Mouse (Mus musculus): ENCODE measurements around the gene Mttp. TPM values are rescaled to one million over a fixed set of nuclear protein-coding genes. Genes with fewer than 3 reads are reported as not detected.

Gene Mttp
- total RNA-seq (2023): 3.0 TPM

GRCm38 (mm10) chr3:138144642-138145171, at the start of gene Mttp:
TSS of gene Mttp (minus strand) at chr3:138144968.

DNA sequence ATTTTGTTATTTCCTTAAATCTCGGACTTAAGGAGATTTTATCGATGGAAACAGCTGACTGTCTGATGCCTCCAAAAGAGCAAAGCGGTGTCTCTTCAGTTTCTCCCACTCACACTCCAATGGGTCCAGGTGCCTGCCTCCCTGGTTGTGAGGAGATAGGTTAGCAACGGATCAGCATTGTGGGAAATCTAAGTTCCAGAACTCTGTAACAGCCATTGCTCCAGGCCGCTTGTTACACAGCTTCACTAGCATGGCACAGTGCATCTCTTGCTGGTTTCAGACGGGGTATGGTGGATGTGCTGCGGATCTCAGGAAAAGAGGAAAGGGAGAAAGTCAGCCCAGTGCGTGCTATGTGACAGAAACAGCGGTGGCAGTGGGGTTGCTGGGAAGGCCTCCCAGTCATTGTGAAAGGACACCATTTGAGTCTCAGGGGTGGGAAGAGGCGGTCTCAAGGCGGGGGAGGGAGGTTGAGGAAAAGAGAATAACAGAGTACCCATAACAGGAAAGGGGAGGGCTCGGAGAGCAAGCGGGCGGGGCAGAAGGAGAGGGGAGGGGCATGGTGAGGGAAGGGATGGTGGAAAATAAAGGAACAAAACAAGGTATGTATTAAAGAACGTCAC, 49.0 kb upstream of the Mttp start, which contains the start of gene 4930579F01Rik:
4930579F01Rik (minus strand) TSS at position 143 of the 620 bp plus-strand sequence.

GRCm38 (mm10) chr3:138143315-138144059, 1.3 kb downstream of the Mttp start, which contains the start of gene Trmt10a:
TSS of gene Trmt10a (plus strand) at chr3:138143448.

DNA sequence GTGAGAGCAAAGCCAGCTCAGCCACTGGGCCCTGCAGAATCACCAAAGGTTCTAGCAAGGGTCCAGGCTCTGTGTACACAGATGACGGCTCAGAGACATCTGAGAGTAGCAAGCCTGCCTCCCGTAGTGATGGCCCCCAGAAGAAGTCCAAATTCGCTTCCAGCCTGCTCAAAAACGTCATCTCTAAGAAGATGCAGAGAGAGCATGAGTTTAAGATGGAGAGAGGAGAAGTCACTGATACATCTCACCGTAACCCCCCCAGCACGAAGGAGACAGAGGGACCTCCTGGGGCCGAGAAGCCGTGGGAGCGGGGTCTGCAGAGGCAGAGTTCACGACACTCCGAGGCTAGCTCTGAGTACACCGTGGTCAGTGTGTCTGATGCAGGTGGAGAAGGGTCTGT, 77.5 kb downstream of the Mttp start, which contains the start of gene Gm5105:
Gm5105 (minus strand) TSS at position 101 of the 400 bp plus-strand sequence.

GRCm38 (mm10) chr3:138064732-138065645, 79.8 kb downstream of the Mttp start, which contains the start of gene 1110002E22Rik:
TSS of gene 1110002E22Rik (plus strand) at chr3:138065052.

Other genes with a start within 250 kb of the Mttp start
- 52.9 TPM for gene Lamtor3, start 226.5 kb downstream of the Mttp start, total RNA-seq (2023)
- gene Dapp1, start 163.4 kb downstream of the Mttp start, total RNA-seq (2023): 43.2 TPM
- not detected for gene 1110002E22Rik, start 79.9 kb downstream of the Mttp start, total RNA-seq (2023)
- gene Gm5105, start 77.6 kb downstream of the Mttp start, total RNA-seq (2023): not detected
- gene Trmt10a, start 1.5 kb downstream of the Mttp start, total RNA-seq (2023): 7.3 TPM
- not detected for gene 4930579F01Rik, start 48.9 kb upstream of the Mttp start, total RNA-seq (2023)
- gene Adh7, start 72.8 kb upstream of the Mttp start, total RNA-seq (2023): not detected
- 1.9 TPM for gene Adh1, start 116.0 kb upstream of the Mttp start, total RNA-seq (2023)
- gene Adh6a, start 168.3 kb upstream of the Mttp start, total RNA-seq (2023): not detected
- not detected for gene Adh6b, start 196.8 kb upstream of the Mttp start, total RNA-seq (2023)

Data from CD8-positive naive resting alpha-beta T cell, adult 57 days (primary cell).